Mouse (Mus musculus): ENCODE results near the gene Krtap13. TPM values are rescaled to one million over a fixed set of nuclear protein-coding genes. Genes with fewer than 3 reads are reported as not detected.
"Not testable (repeated sequence)": the region's sequence is repeated elsewhere in the genome, so short reads cannot be mapped to it uniquely, and the experiment has no call there.

Krtap13 gene
- not detected in 2 replicates for polyA plus RNA-seq (2012; ENCODE audit: insufficient read depth, insufficient read length, missing spikeins)

- H3K4me1 ChIP-seq (ENCODE audit: control insufficient read depth, insufficient read depth, low read length); H3K4me3 ChIP-seq (ENCODE audit: insufficient read depth, low read length); H3K27ac ChIP-seq (ENCODE audit: insufficient read depth, low read depth, low read length): not testable (repeated sequence)
Measured at GRCm38 (mm10) chr16:88751535-88751934, at the start of gene Krtap13. Gene Krtap13, minus strand, starts transcription at chr16:88751635.

DNA sequence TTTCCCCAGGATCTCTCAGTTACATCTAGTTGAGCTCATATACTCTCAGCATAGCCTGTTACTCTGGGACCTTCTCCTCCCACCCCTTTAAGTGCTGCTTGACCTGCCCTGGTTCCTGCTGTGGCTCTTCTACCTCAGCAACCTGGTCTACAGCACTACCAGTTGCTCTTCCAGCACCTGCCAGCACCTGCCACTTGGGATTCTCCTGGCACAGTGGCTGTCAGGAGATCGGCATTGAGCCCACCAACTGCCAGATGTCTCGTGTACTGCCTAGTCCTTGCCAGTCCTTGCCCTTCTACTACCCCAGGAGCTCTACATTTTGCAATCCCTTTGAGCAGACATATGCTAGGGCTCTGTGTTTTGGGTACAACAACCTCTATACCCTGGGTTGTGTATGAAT is 35.4 kb upstream of the Krtap13 start:
- TF ChIP-seq CTCF (IDR thresholded peaks at IDR 0.05; ENCODE audit: low read depth, low read length) (no peak), POLR2A (IDR thresholded peaks at IDR 0.05; ENCODE audit: borderline replicate concordance, low read depth, low read length) (no peak)
- no peak overlapping the region for H3K4me3 ChIP-seq (ENCODE audit: insufficient read depth, low read length)
- H3K4me1 ChIP-seq (ENCODE audit: control insufficient read depth, insufficient read depth, low read length): no peaks in the 10 kb centered on the region
- no peak overlapping the region for H3K27ac ChIP-seq (ENCODE audit: insufficient read depth, low read depth, low read length)

GRCm38 (mm10) chr16:88777596-88777995 is 26.2 kb upstream of the Krtap13 start, which contains the start of gene Gm5965:
Gene Gm5965, plus strand, starts transcription at chr16:88777896.
- TF ChIP-seq POLR2A (IDR thresholded peaks at IDR 0.05; ENCODE audit: borderline replicate concordance, low read depth, low read length) (no peak), CTCF (IDR thresholded peaks at IDR 0.05; ENCODE audit: low read depth, low read length) (no peak)
- H3K4me1 ChIP-seq (ENCODE audit: control insufficient read depth, insufficient read depth, low read length): no peaks in the 10 kb centered on the region
- H3K27ac ChIP-seq (ENCODE audit: insufficient read depth, low read depth, low read length): no peak within 1 kb of the TSS
- no peak within 1 kb of the TSS for H3K4me3 ChIP-seq (ENCODE audit: insufficient read depth, low read length)

DNA sequence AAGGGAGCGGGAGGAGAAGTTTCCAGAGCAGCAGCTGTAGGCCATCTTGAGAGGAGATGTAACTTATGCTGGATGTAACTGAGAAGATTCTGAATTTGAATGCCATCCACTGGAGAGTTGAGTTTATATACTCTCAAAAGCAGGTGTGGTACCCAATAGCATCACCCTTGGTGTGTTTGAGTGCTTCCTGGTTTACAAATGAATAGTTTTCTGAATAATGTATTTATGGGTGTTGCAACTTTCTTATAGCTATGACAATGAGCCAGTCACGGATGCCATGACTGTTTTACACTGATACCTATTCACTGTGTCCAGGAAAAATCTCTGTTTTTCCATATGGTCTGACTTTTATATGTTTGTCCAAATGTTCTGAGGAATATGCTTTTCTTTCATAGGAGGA is 22.7 kb upstream of the Krtap13 start, which contains the start of gene 2310057N15Rik:
TSS of gene 2310057N15Rik (minus strand) at position 101 of the 400 bp plus-strand sequence.
- Histone ChIP-seq H3K4me1 (ENCODE audit: control insufficient read depth, insufficient read depth, low read length) (no peaks in the 10 kb centered on the region), H3K27ac (ENCODE audit: insufficient read depth, low read depth, low read length) (no peak within 1 kb of the TSS), H3K4me3 (ENCODE audit: insufficient read depth, low read length) (no peak within 1 kb of the TSS)
- TF ChIP-seq CTCF (IDR thresholded peaks at IDR 0.05; ENCODE audit: low read depth, low read length) (no peak), POLR2A (IDR thresholded peaks at IDR 0.05; ENCODE audit: borderline replicate concordance, low read depth, low read length) (no peak)

- H3K4me3 ChIP-seq (ENCODE audit: insufficient read depth, low read length); H3K4me1 ChIP-seq (ENCODE audit: control insufficient read depth, insufficient read depth, low read length); H3K27ac ChIP-seq (ENCODE audit: insufficient read depth, low read depth, low read length): not testable (repeated sequence)
Measured at GRCm38 (mm10) chr16:88758547-88758946, 7.1 kb upstream of the Krtap13 start, which contains the start of gene 2310034C09Rik. Gene 2310034C09Rik, plus strand, starts transcription at chr16:88758847.

GRCm38 (mm10) chr16:88747943-88748342 is 3.5 kb downstream of the Krtap13 start:
- no peaks in the 10 kb centered on the region for H3K4me1 ChIP-seq (ENCODE audit: control insufficient read depth, insufficient read depth, low read length)
- TF ChIP-seq CTCF (IDR thresholded peaks at IDR 0.05; ENCODE audit: low read depth, low read length) (no peak), POLR2A (IDR thresholded peaks at IDR 0.05; ENCODE audit: borderline replicate concordance, low read depth, low read length) (no peak)
- no peak overlapping the region for H3K4me3 ChIP-seq (ENCODE audit: insufficient read depth, low read length)
- H3K27ac ChIP-seq (ENCODE audit: insufficient read depth, low read depth, low read length): no peak overlapping the region

DNA sequence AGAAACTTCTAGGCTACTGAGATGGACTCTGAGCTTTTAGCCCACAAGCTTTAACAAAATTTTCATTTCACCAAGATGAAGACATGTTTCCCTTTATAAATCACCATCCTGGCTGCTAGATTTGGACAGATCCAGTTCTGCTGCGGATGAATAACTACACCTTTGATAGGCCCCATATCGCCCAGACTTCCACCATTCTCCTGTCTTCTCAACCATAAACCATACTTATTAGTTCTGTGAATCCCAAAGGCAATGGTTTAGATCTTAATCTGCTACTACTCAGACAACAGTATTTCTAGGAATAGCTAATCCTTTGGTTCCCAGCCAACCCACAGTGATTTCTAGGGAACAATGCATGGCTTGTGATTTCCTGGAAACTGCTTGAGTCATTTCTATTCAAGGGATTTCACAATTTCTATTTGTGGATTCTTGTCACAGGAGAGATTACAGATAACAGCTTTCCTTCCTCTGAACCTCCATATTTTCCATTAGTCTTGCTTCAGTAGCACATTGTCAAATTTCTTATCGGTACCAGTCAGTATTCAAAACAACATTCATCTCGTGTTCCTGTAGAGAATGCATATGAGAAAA is 6.6 kb downstream of the Krtap13 start:
- H3K27ac ChIP-seq (ENCODE audit: insufficient read depth, low read depth, low read length): no peak overlapping the region
- TF ChIP-seq POLR2A (IDR thresholded peaks at IDR 0.05; ENCODE audit: borderline replicate concordance, low read depth, low read length): no peak
- no peak for TF ChIP-seq CTCF (IDR thresholded peaks at IDR 0.05; ENCODE audit: low read depth, low read length)
- no peaks in the 10 kb centered on the region for H3K4me1 ChIP-seq (ENCODE audit: control insufficient read depth, insufficient read depth, low read length)
- H3K4me3 ChIP-seq (ENCODE audit: insufficient read depth, low read length): no peak overlapping the region

- no peak overlapping the region for H3K27ac ChIP-seq (ENCODE audit: insufficient read depth, low read depth, low read length)
- TF ChIP-seq POLR2A (IDR thresholded peaks at IDR 0.05; ENCODE audit: borderline replicate concordance, low read depth, low read length): no peak
- no peak for TF ChIP-seq CTCF (IDR thresholded peaks at IDR 0.05; ENCODE audit: low read depth, low read length)
- H3K4me1 ChIP-seq (ENCODE audit: control insufficient read depth, insufficient read depth, low read length): no peaks in the 10 kb centered on the region
- no peak overlapping the region for H3K4me3 ChIP-seq (ENCODE audit: insufficient read depth, low read length)
Measured at GRCm38 (mm10) chr16:88735391-88735790, 16.0 kb downstream of the Krtap13 start.

GRCm38 (mm10) chr16:88728812-88729275 is 22.6 kb downstream of the Krtap13 start, which contains the start of gene Krtap13-1:
Gene Krtap13-1, plus strand, starts transcription at chr16:88728862.
- Histone ChIP-seq H3K27ac (ENCODE audit: insufficient read depth, low read depth, low read length) (no peak within 1 kb of the TSS), H3K4me3 (ENCODE audit: insufficient read depth, low read length) (no peak within 1 kb of the TSS), H3K4me1 (ENCODE audit: control insufficient read depth, insufficient read depth, low read length) (no peaks in the 10 kb centered on the region)
- TF ChIP-seq POLR2A (IDR thresholded peaks at IDR 0.05; ENCODE audit: borderline replicate concordance, low read depth, low read length) (no peak), CTCF (IDR thresholded peaks at IDR 0.05; ENCODE audit: low read depth, low read length) (no peak)

DNA sequence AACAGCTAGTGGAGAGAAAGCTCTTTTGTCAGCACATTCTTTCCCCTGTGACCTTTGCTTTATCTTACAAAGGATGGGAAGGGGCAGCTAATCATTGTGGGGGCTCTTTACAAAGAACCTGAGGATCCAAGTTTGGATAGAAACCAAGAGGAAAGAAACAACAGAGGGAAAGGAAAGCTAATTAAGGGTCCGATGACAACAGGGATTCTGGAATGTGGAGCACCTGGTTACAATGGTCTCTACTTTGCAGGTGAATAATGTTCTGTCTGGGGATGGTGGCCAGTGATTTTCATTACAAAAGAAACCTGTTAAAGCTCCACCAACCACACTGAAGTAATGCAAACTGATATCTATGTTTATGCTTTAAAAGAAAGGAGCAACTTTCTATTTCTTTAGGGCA is 31.4 kb downstream of the Krtap13 start:
- TF ChIP-seq CTCF (IDR thresholded peaks at IDR 0.05; ENCODE audit: low read depth, low read length): no peak
- no peak for TF ChIP-seq POLR2A (IDR thresholded peaks at IDR 0.05; ENCODE audit: borderline replicate concordance, low read depth, low read length)

More for the DNA sequence above, 31.4 kb downstream of the Krtap13 start:
- no peak overlapping the region for H3K4me3 ChIP-seq (ENCODE audit: insufficient read depth, low read length)
- no peak overlapping the region for H3K27ac ChIP-seq (ENCODE audit: insufficient read depth, low read depth, low read length)
- no peaks in the 10 kb centered on the region for H3K4me1 ChIP-seq (ENCODE audit: control insufficient read depth, insufficient read depth, low read length)
